Mouse (Mus musculus) CH12.LX (cell line): ENCODE data around the gene Pmvk.

ENCODE experiments used
- CHD1 ChIP-seq: IDR thresholded peaks from 2 replicates; pipeline ENCODE4 v1.6.1; 2012; ENCODE audit warnings: low read depth, low read length, improper control_type of control experiment, inconsistent platforms
- CTCF ChIP-seq, 2 experiments: IDR thresholded peaks in 1 of 2; conservative IDR thresholded peaks in 1 of 2; 2 replicates each; pipeline ENCODE4 v1.5.1; 2011 to 2012; ENCODE audit warnings: low read depth in 2 of 2, low read length in 2 of 2, improper control_type of control experiment in 1 of 2, inconsistent platforms in 1 of 2, mild to moderate bottlenecking in 1 of 2, moderate library complexity in 1 of 2
- NELFE ChIP-seq: IDR thresholded peaks from 2 replicates; pipeline ENCODE4 v1.6.1; 2011; ENCODE audit warnings: low read depth, low read length, improper control_type of control experiment
- NRF1 ChIP-seq: IDR thresholded peaks from 2 replicates; pipeline ENCODE4 v1.6.1; 2014; ENCODE audit warnings: low read depth, mild to moderate bottlenecking, inconsistent platforms, low read length, improper control_type of control experiment, moderate library complexity

DNA sequence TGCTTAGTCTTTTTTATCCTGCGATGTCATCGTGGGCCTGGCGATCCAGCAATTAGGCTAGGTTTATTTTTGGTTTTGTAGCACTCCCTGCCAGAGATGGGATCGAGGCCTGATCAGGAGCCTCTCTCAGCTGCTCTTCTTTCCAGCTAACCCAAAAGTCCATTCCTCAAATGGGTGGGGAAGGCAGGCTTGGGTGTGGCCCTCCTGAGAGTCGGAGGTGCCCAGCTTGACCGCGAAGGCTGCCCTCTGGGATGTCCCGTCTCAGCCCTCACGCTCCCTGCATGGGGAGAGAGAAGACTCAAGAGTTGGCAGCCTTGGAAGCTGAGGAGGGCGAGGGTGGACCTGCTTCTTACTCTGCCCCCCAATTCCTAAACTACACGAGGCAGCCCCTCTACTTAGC, 19.8 kb upstream of the Pmvk start:
- TF ChIP-seq CTCF (conservative IDR thresholded peaks at IDR 0.05 in 1 of 2, IDR thresholded peaks at IDR 0.05 in 1 of 2; ENCODE audit: low read depth in 2 of 2, low read length in 2 of 2) (no peak), NRF1 (no peak), CHD1 (no peak), NELFE (no peak)
